Mouse (Mus musculus): ENCODE measurements at regions not wholly inside any gene's neighbourhood (a gene's known extent, or its start where the extent isn't known, plus 50 kb on each side); places are given as distances from the start of the nearest gene placed in this dataset.

GRCm38 (mm10) chr14:46158741-46159140, 220.5 kb upstream of the Gm15217 start:
- no peak overlapping the region for H3K9ac ChIP-seq

GRCm38 (mm10) chr14:46172181-46172874, 206.9 kb upstream of the Gm15217 start:
- Histone ChIP-seq H3K27ac (no peak overlapping the region), H3K9me3 (no peaks in the 10 kb centered on the region), H3K27me3 (replicated peaks) (no peaks in the 10 kb centered on the region), H3K4me3 (no peak overlapping the region), H3K9ac (no peak overlapping the region), H3K4me2 (no peak overlapping the region), H3K4me1 (no peaks in the 10 kb centered on the region), H3K36me3 (replicated peaks) (no peaks in the 10 kb centered on the region)
- 57% methylated on average over 9 of the region's 9 CpGs for WGBS
- ATAC-seq (replicated peaks), result no peak

More at GRCm38 (mm10) chr14:46158741-46159140, 220.5 kb upstream of the Gm15217 start:
- Histone ChIP-seq H3K4me1 (no peaks in the 10 kb centered on the region), H3K27me3 (replicated peaks) (no peaks in the 10 kb centered on the region), H3K4me3 (no peak overlapping the region), H3K4me2 (no peak overlapping the region), H3K9me3 (no peaks in the 10 kb centered on the region), H3K27ac (no peak overlapping the region), H3K36me3 (replicated peaks) (no peaks in the 10 kb centered on the region)
- no peak for ATAC-seq (replicated peaks)
- WGBS, result 79% methylated on average over 2 of the region's 2 CpGs

GRCm38 (mm10) chr14:46172875-46173324, 206.3 kb upstream of the Gm15217 start:
- no peak overlapping the region for H3K27ac ChIP-seq
- WGBS, result 17% methylated on average over 6 of the region's 6 CpGs
- no peak overlapping the region for H3K9ac ChIP-seq
- H3K4me3 ChIP-seq, result no peak overlapping the region
- H3K4me2 ChIP-seq, result no peak overlapping the region
- no peaks in the 10 kb centered on the region for H3K4me1 ChIP-seq
- no peaks in the 10 kb centered on the region for H3K27me3 ChIP-seq (replicated peaks)
- no peak for ATAC-seq (replicated peaks)
- H3K9me3 ChIP-seq, result no peaks in the 10 kb centered on the region
- H3K36me3 ChIP-seq (replicated peaks), result no peaks in the 10 kb centered on the region

- no peak for ATAC-seq (replicated peaks)
- 77% methylated on average over 5 of the region's 5 CpGs for WGBS
Measured at GRCm38 (mm10) chr14:46174386-46174785, 204.8 kb upstream of the Gm15217 start.

GRCm38 (mm10) chr14:46175291-46176216, 203.7 kb upstream of the Gm15217 start:
- no peak overlapping the region for H3K27ac ChIP-seq
- no peak overlapping the region for H3K4me3 ChIP-seq
- no peak overlapping the region for H3K4me2 ChIP-seq
- no peak for ATAC-seq (replicated peaks)
- H3K9me3 ChIP-seq, result no peaks in the 10 kb centered on the region
- H3K36me3 ChIP-seq (replicated peaks), result no peaks in the 10 kb centered on the region
- H3K4me1 ChIP-seq, result no peaks in the 10 kb centered on the region
- H3K9ac ChIP-seq, result no peak overlapping the region
- WGBS, result 85% methylated on average over 15 of the region's 15 CpGs
- H3K27me3 ChIP-seq (replicated peaks), result no peaks in the 10 kb centered on the region

More at GRCm38 (mm10) chr14:46174386-46174785, 204.8 kb upstream of the Gm15217 start:
- Histone ChIP-seq H3K36me3 (replicated peaks) (no peaks in the 10 kb centered on the region), H3K4me2 (no peak overlapping the region), H3K27me3 (replicated peaks) (no peaks in the 10 kb centered on the region), H3K4me1 (no peaks in the 10 kb centered on the region), H3K27ac (no peak overlapping the region), H3K4me3 (no peak overlapping the region), H3K9ac (no peak overlapping the region), H3K9me3 (no peaks in the 10 kb centered on the region)

- no peaks in the 10 kb centered on the region for H3K27me3 ChIP-seq (replicated peaks)
- 92% methylated on average over 1 of the region's 1 CpGs for WGBS
- H3K9me3 ChIP-seq, result no peaks in the 10 kb centered on the region
- H3K4me2 ChIP-seq, result no peak overlapping the region
- H3K9ac ChIP-seq, result no peak overlapping the region
- ATAC-seq (replicated peaks), result no peak
- H3K36me3 ChIP-seq (replicated peaks), result no peaks in the 10 kb centered on the region
- no peaks in the 10 kb centered on the region for H3K4me1 ChIP-seq
- no peak overlapping the region for H3K4me3 ChIP-seq
- H3K27ac ChIP-seq, result no peak overlapping the region
Measured at GRCm38 (mm10) chr14:46179024-46179423, 200.2 kb upstream of the Gm15217 start.

- Histone ChIP-seq H3K27me3 (replicated peaks) (no peaks in the 10 kb centered on the region), H3K9me3 (no peaks in the 10 kb centered on the region), H3K9ac (no peak overlapping the region), H3K36me3 (replicated peaks) (no peaks in the 10 kb centered on the region), H3K27ac (no peak overlapping the region), H3K4me2 (no peak overlapping the region), H3K4me1 (no peaks in the 10 kb centered on the region), H3K4me3 (no peak overlapping the region)
- WGBS, result 94% methylated on average over 8 of the region's 8 CpGs
- ATAC-seq (replicated peaks), result no peak
Measured at GRCm38 (mm10) chr14:46191639-46192399, 187.4 kb upstream of the Gm15217 start.

GRCm38 (mm10) chr14:46193577-46193976, 185.6 kb upstream of the Gm15217 start:
- Histone ChIP-seq H3K27me3 (replicated peaks) (no peaks in the 10 kb centered on the region), H3K4me1 (no peaks in the 10 kb centered on the region), H3K9ac (no peak overlapping the region), H3K9me3 (no peaks in the 10 kb centered on the region), H3K36me3 (replicated peaks) (no peaks in the 10 kb centered on the region), H3K4me3 (no peak overlapping the region), H3K27ac (no peak overlapping the region), H3K4me2 (no peak overlapping the region)
- no peak for ATAC-seq (replicated peaks)
- WGBS, result 86% methylated on average over 4 of the region's 4 CpGs

GRCm38 (mm10) chr14:46195939-46196338, 183.3 kb upstream of the Gm15217 start:
- no peaks in the 10 kb centered on the region for H3K9me3 ChIP-seq
- H3K27ac ChIP-seq, result no peak overlapping the region
- WGBS, result 78% methylated on average over 6 of the region's 6 CpGs
- H3K36me3 ChIP-seq (replicated peaks), result no peaks in the 10 kb centered on the region
- no peak overlapping the region for H3K4me2 ChIP-seq
- no peak overlapping the region for H3K9ac ChIP-seq
- ATAC-seq (replicated peaks), result no peak
- no peak overlapping the region for H3K4me3 ChIP-seq
- no peaks in the 10 kb centered on the region for H3K4me1 ChIP-seq
- H3K27me3 ChIP-seq (replicated peaks), result no peaks in the 10 kb centered on the region

- Histone ChIP-seq H3K4me2 (no peak overlapping the region), H3K4me1 (no peaks in the 10 kb centered on the region), H3K4me3 (no peak overlapping the region), H3K27ac (no peak overlapping the region), H3K27me3 (replicated peaks) (no peaks in the 10 kb centered on the region), H3K9me3 (no peaks in the 10 kb centered on the region), H3K36me3 (replicated peaks) (no peaks in the 10 kb centered on the region), H3K9ac (no peak overlapping the region)
- 72% methylated on average over 4 of the region's 4 CpGs for WGBS
- ATAC-seq (replicated peaks), result no peak
Measured at GRCm38 (mm10) chr14:46202818-46203217, 176.4 kb upstream of the Gm15217 start.

- Histone ChIP-seq H3K9me3 (no peaks in the 10 kb centered on the region), H3K4me3 (no peak overlapping the region), H3K27ac (no peak overlapping the region), H3K4me1 (no peaks in the 10 kb centered on the region), H3K36me3 (replicated peaks) (no peaks in the 10 kb centered on the region), H3K27me3 (replicated peaks) (no peaks in the 10 kb centered on the region), H3K4me2 (no peak overlapping the region), H3K9ac (no peak overlapping the region)
- no peak for ATAC-seq (replicated peaks)
- WGBS, result 94% methylated on average over 4 of the region's 4 CpGs
Measured at GRCm38 (mm10) chr14:46220483-46220882, 158.7 kb upstream of the Gm15217 start.

Data from midbrain, embryonic 15.5 days (tissue).